Mouse (Mus musculus) stomach, embryonic 14.5 days (tissue): Measurements from ENCODE around the gene Chd2. TPM values are rescaled to one million over a fixed set of nuclear protein-coding genes. Genes with fewer than 3 reads are reported as not detected.
"Not testable (repeated sequence)": the region's sequence is repeated elsewhere in the genome, so short reads cannot be mapped to it uniquely, and the experiment has no call there.

ENCODE experiments used
- ATAC-seq: fragments of 200-750 bp; cut with Nextera tagmentation; 2 replicates; pipeline ENCODE4 v1.8.0; 2017; ENCODE audit warnings: low read depth, moderate TSS enrichment; ENCODE audit not compliant: insufficient number of reproducible peaks, insufficient read depth, low FRiP score
- H3K27ac ChIP-seq: fragments of 300-500 bp; sonication (generic); 2 replicates; pipeline ENCODE4 v1.5.1; 2014; ENCODE audit warnings: mild to moderate bottlenecking, low read length, moderate library complexity, mixed read lengths
- H3K27me3 ChIP-seq: fragments of 300-500 bp; sonication (generic); 2 replicates; pipeline ENCODE4 v1.6.1; 2014; ENCODE audit warnings: low read length, control low read depth, mixed read lengths; ENCODE audit not compliant: control insufficient read depth, insufficient read depth
- H3K36me3 ChIP-seq: fragments of 300-500 bp; sonication (generic); 2 replicates; pipeline ENCODE4 v1.6.1; 2014; ENCODE audit warnings: mild to moderate bottlenecking, control low read depth, low read length, moderate library complexity, mixed read lengths; ENCODE audit not compliant: control insufficient read depth, insufficient read depth
- H3K4me1 ChIP-seq: fragments of 300-500 bp; sonication (generic); 2 replicates; pipeline ENCODE4 v1.6.1; 2014; ENCODE audit warnings: low read length, control low read depth, mixed read lengths; ENCODE audit not compliant: control insufficient read depth, insufficient read depth
- H3K4me2 ChIP-seq: fragments of 300-500 bp; sonication (generic); replicated peaks from 2 replicates; pipeline ENCODE4 v1.6.1; 2014; ENCODE audit warnings: low read depth, low read length, control low read depth
- H3K4me3 ChIP-seq: fragments of 300-500 bp; sonication (generic); 2 replicates; pipeline ENCODE4 v1.5.1; 2014; ENCODE audit warnings: low read depth, low read length, control low read depth
- H3K9ac ChIP-seq: fragments of 300-500 bp; sonication (generic); replicated peaks from 2 replicates; pipeline ENCODE4 v1.6.1; 2014; ENCODE audit warnings: low read depth, mild to moderate bottlenecking, control low read depth, low read length, moderate library complexity, mixed read lengths
- H3K9me3 ChIP-seq: fragments of 300-500 bp; sonication (generic); 2 replicates; pipeline ENCODE4 v1.6.1; 2016; ENCODE audit warnings: low read depth, low read length, control low read depth; ENCODE audit not compliant: control insufficient read depth
- WGBS: fragments of 180-500 bp; shearing (Covaris S2); extraction: QIAGEN DNeasy Blood & Tissue Kit; methylation state at CpG from one replicate; pipeline ENCODE4 v1.1.7; 2014; 5-methylcytosine and 5-hydroxymethylcytosine counted together
- polyA plus RNA-seq: library from polyadenylated mRNA; unstranded; fragments of >200 nt; fragmentation: Nextera tagmentation; extraction: Ambion mirVana; gene quantifications from 2 replicates; pipeline ENCODE4 v1.2.1, GENCODE M21; 2014

Gene Chd2
- polyA plus RNA-seq, 1 experiment from 2014 or later: 71.0 TPM

GRCm38 (mm10) chr7:73574673-73575072 lies 33.0 kb upstream of the Chd2 start:
- not testable (repeated sequence) for H3K27me3 ChIP-seq, H3K9ac ChIP-seq, H3K4me2 ChIP-seq, H3K9me3 ChIP-seq, H3K36me3 ChIP-seq, ATAC-seq, H3K27ac ChIP-seq, H3K4me3 ChIP-seq
- 57% methylated on average over 3 of the region's 3 CpGs for WGBS
- H3K4me1 ChIP-seq: peaks cover 15% of the 10 kb centered on the region; the same call in 1 of the 2 replicates

DNA sequence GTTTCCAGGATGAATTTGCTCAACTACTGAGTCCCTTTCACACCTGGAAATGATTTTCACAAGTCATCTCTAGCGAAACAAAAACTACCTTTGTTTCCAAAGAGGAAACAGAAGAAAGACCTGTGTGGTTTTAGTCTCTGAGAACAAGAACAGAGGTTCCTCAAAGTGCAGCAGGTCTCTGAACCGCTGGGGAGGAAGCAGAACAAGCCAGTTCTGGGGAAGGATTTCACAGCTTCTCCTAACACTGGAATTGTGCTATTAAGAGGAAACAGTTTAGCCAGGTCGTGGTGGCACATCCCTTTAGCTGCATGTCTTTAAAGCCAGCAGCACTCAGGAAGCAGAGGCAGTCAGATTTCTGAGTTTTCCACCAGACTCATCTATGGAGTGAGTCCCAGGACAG lies 30.9 kb upstream of the Chd2 start:
- H3K9me3 ChIP-seq: no peaks in the 10 kb centered on the region
- no peak overlapping the region for H3K27ac ChIP-seq
- no peak overlapping the region for H3K4me2 ChIP-seq
- H3K4me1 ChIP-seq: peaks cover 6% of the 10 kb centered on the region; the same call in 1 of the 2 replicates
- WGBS: 67% methylated on average over 3 of the region's 3 CpGs
- no peak overlapping the region for H3K9ac ChIP-seq
- no peak overlapping the region for H3K4me3 ChIP-seq
- no peaks in the 10 kb centered on the region for H3K27me3 ChIP-seq
- ATAC-seq: no peak
- H3K36me3 ChIP-seq: no peaks in the 10 kb centered on the region

GRCm38 (mm10) chr7:73568801-73569403 lies 27.3 kb upstream of the Chd2 start:
- H3K4me3 ChIP-seq: no peak overlapping the region
- no peak for ATAC-seq
- no peaks in the 10 kb centered on the region for H3K27me3 ChIP-seq
- H3K9me3 ChIP-seq: no peaks in the 10 kb centered on the region
- H3K4me1 ChIP-seq: no peaks in the 10 kb centered on the region
- no peak overlapping the region for H3K9ac ChIP-seq
- H3K4me2 ChIP-seq: no peak overlapping the region
- no peaks in the 10 kb centered on the region for H3K36me3 ChIP-seq
- WGBS: 89% methylated on average over 3 of the region's 3 CpGs
- no peak overlapping the region for H3K27ac ChIP-seq

- H3K9me3 ChIP-seq: no peaks in the 10 kb centered on the region
- no peak for ATAC-seq
- H3K27me3 ChIP-seq: no peaks in the 10 kb centered on the region
- H3K4me2 ChIP-seq: no peak overlapping the region
- H3K4me1 ChIP-seq: no peaks in the 10 kb centered on the region
- 44% methylated on average over 4 of the region's 4 CpGs for WGBS
- no peak overlapping the region for H3K4me3 ChIP-seq
- H3K36me3 ChIP-seq: no peaks in the 10 kb centered on the region
- no peak overlapping the region for H3K27ac ChIP-seq
- H3K9ac ChIP-seq: no peak overlapping the region
These were observed 26.1 kb upstream of the Chd2 start for GRCm38 (mm10) chr7:73567754-73568161.

DNA sequence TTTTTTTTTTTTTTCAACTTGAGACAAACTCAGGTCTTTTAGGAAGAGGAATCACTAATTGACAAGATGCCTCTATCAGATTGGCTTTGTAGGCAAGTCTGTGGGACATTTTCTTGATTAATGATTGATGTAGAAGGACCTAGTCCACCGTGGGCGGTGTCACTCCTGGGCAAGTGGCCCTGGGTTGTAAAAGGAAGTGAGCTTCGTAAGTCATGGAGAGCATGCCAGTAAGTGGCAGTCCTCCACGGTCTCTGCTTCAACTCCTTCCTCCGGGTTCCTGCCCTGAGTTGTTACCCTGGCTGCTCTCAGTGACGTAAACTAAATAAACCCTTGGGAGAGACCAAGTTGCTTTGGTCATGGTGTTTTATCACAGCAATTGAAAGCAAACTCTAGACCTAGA lies 22.5 kb upstream of the Chd2 start:
- no peak for ATAC-seq
- Histone ChIP-seq H3K27ac (no peak overlapping the region), H3K36me3 (no peaks in the 10 kb centered on the region), H3K4me3 (no peak overlapping the region), H3K27me3 (no peaks in the 10 kb centered on the region), H3K4me1 (peaks cover 5% of the 10 kb centered on the region; the same call in 1 of the 2 replicates), H3K4me2 (no peak overlapping the region), H3K9ac (no peak overlapping the region), H3K9me3 (no peaks in the 10 kb centered on the region)
- 88% methylated on average over 6 of the region's 6 CpGs for WGBS

- H3K27ac ChIP-seq: no peak overlapping the region
- H3K4me1 ChIP-seq: peaks cover 5% of the 10 kb centered on the region; the same call in 1 of the 2 replicates
- no peaks in the 10 kb centered on the region for H3K9me3 ChIP-seq
- H3K4me2 ChIP-seq: no peak overlapping the region
- H3K9ac ChIP-seq: no peak overlapping the region
- no peaks in the 10 kb centered on the region for H3K27me3 ChIP-seq
- 35% methylated on average over 10 of the region's 10 CpGs for WGBS
- no peak overlapping the region for H3K4me3 ChIP-seq
- no peaks in the 10 kb centered on the region for H3K36me3 ChIP-seq
- no peak for ATAC-seq
These were observed 19.9 kb upstream of the Chd2 start for GRCm38 (mm10) chr7:73561492-73562055.

DNA sequence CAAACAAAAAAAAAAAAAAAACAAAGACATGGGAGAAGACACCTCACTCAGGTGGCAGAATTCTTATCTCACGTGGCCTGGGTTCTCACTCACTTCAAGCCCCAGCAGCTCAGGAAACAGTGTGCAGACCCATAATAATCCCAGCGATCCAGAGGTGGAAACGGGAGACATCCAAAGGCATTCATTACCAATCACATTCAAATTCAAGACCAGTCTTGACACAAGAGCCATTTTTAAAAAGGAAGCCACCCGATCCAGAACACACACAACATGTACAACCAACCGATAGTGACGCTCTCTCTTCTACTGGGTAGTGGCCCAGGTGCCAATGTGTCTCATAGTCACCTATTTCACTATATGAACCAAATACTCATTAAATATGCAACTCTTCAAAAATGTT lies 19.2 kb upstream of the Chd2 start:
- H3K27ac ChIP-seq: no peak overlapping the region
- H3K4me3 ChIP-seq: no peak overlapping the region
- H3K9ac ChIP-seq: no peak overlapping the region
- no peaks in the 10 kb centered on the region for H3K27me3 ChIP-seq
- 94% methylated on average over 6 of the region's 6 CpGs for WGBS
- ATAC-seq: no peak
- H3K4me2 ChIP-seq: no peak overlapping the region
- H3K9me3 ChIP-seq: no peaks in the 10 kb centered on the region
- H3K36me3 ChIP-seq: no peaks in the 10 kb centered on the region
- peaks cover 5% of the 10 kb centered on the region; the same call in 1 of the 2 replicates for H3K4me1 ChIP-seq

DNA sequence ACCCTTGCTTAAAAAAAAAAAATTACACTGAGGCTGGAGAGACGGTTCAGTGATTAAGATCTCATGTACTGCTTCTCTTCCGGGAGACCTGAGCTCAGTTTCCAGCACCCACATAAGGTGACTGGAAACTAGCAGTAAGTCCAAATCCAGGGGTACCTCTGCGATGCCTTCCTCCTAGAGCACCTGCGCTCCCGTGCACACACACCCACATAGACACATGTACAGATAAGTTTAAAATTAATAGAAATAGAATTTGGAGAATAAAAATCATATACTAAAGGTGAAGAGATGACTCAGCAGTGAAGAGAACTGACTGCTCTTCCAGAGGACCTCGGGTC lies 18.2 kb upstream of the Chd2 start:
- no peak for ATAC-seq
- no peaks in the 10 kb centered on the region for H3K36me3 ChIP-seq
- peak overlapping the region; percentile 60 for H3K9ac ChIP-seq
- 65% methylated on average over 6 of the region's 6 CpGs for WGBS
- peak overlapping the region; percentile 75 for H3K4me2 ChIP-seq
- no peaks in the 10 kb centered on the region for H3K9me3 ChIP-seq
- peak overlapping the region; percentile 100; the same call in 1 of the 2 replicates for H3K4me3 ChIP-seq
- H3K27me3 ChIP-seq: no peaks in the 10 kb centered on the region
- H3K4me1 ChIP-seq: peaks cover 5% of the 10 kb centered on the region; the same call in 1 of the 2 replicates
- peak overlapping the region; percentile 100 for H3K27ac ChIP-seq
